Mouse (Mus musculus): Measurements from ENCODE around the gene Gm11037. TPM values are rescaled to one million over a fixed set of nuclear protein-coding genes. Genes with fewer than 3 reads are reported as not detected.

Gm11037 gene
- total RNA-seq, 1 experiment from 2014 or later, result not detected

DNA sequence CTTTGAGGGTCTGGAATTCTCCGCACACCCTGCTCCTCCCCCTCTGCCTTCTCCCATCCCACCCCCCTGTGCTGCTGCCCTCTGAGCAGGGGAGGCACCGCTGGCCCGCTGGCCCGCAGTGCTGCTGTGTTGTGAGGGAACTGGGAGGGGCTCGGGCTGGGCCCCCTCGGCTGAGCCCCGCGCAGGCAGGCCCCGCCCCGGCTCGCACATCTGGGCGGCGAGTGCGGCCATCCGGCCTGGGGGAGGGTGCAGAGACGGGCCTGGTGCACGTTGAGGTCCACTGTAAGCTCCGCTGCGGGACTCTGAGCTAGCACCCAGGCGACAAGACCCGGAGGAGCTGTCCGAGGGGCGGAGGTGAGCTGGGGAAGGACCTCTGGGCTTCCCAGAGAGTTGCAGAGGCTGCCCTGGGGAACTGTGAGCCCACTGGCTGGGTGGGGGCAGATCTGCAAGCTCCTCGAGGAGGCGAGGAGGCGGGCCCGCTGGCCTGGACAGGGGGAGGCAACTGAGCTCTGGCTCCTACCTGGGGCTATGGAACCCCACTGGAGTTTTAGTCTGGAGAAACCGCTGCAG is 6.1 kb upstream of the Gm11037 start, which contains the start of gene Hspa12b:
Gene Hspa12b, plus strand, starts transcription at position 120 of the 570 bp plus-strand sequence.
- peak; percentile 48 for ATAC-seq (replicated peaks; ENCODE audit: low read depth, poor library complexity, severe bottlenecking)

DNA sequence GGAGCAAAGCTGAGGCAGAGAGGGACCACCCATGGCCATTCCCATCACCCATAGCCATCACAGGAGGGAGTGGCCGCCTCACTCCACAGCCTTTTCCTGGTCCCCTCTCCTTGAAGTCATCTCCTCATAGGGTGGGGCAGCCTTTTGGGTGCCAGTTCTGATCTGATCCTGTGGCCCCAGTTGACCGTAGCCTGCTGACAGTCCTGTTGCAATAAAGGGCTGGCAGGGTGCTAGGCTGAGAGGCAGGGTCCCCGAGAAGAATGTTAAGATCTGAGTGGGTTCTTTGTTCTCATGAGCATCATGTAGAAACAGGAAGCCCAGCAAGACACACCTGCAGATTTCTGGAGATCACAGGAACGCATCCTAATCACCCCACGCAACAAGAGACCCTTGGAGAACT is 5.1 kb upstream of the Gm11037 start:
- no peak for ATAC-seq (replicated peaks; ENCODE audit: low read depth, poor library complexity, severe bottlenecking)

DNA sequence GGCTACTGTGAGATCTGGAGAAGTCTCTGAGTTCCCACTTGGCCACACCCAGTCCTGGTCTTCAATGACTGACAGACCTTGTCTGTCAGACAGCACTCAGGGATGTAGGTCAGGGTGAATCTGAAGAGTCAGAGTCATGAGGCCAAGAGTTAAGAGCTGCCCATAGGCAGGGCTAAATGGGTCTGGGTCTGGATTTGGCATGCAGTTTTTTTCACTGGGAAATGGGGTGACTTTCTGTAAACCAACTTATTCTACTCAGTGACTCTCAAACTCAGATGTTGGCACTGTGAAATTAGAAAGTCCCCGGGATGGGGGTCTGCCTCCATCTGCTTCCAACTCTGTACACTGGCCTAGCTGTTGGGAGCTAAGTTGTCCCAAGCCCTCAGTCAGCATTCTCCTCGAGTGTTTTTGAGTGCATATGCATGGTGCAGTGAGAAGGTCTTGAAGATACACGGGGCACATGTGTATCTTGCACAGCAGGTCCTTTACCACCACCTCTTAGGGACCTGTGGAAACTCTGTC is 4.6 kb upstream of the Gm11037 start:
- no peak for ATAC-seq (replicated peaks; ENCODE audit: low read depth, poor library complexity, severe bottlenecking)

DNA sequence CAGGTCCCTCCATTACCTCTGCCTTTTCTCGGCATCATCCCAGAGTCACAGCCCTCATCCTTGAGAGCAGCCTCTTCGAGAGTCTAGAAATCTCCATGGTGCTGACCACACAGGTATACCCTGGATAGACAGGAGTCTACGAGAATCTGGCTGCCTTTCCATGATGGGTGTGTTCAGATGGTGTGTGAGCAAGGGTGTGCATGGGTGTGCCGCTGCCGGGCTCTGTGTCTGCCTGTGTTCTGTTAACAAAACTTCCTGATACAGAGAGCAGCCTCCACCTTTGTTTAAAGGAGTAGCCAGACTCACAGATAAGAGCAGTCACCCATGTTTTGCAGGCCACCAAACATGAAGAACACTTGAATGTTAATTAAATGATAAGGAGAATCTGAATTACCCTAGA is 3.5 kb upstream of the Gm11037 start:
- no peak; the same call in 1 of the 2 replicates for ATAC-seq (replicated peaks; ENCODE audit: low read depth, poor library complexity, severe bottlenecking)

DNA sequence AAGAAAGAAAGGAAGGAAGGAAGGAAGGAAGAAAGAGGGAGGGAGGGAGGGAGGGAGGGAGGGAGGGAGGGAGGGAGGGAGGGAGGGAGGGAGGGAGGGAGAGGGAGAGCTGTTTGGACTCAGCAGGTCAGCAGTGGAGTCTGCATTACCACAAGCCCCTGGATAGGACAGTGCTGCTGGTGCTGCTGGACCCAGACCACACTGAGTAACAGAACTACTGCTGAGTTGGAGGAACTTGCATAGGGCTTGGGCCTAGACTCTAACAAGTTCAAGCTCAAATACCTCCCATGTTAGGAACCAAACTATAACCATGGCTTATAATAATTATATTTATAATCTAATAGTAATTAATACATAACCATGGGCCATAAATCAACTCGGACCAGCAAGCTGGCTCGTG is 2.4 kb upstream of the Gm11037 start:
- ATAC-seq (replicated peaks; ENCODE audit: low read depth, poor library complexity, severe bottlenecking), result no peak

DNA sequence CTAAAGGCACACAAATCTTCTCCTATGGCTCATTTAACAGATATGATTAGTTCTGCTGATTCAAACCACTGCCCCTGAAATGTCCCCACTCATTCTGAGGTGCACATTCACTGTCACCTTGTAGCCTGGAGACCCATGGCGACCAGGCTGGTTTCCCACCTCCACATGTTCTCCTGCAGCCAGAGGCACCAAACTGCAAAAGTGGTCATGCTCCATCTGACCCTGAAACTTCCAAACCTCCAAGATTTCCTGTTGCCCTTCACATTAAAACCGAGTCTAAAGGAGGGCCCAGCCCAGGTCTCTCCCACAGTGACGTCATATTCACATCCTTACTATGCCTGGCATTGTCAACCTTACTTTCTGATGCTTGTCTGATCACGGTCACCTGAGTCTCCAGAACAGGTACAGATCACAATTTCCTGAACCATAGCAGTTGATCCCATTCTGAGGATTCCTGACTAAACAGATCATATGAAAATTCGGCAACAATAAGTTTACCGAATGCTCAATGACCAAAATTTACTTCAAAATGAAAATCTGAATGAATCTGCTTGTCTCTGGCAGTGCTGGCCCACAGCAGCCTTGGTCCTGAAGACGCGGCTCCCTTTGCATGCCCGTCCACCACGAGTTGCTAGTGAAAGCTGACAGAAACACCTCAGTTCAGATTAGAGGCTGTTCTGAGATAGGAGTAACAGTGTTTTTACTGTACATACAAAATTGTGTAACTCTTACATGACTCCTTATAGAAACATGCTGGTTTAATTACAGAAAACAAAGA is 997 bp upstream of the Gm11037 start:
- no peak for ATAC-seq (replicated peaks; ENCODE audit: low read depth, poor library complexity, severe bottlenecking)

DNA sequence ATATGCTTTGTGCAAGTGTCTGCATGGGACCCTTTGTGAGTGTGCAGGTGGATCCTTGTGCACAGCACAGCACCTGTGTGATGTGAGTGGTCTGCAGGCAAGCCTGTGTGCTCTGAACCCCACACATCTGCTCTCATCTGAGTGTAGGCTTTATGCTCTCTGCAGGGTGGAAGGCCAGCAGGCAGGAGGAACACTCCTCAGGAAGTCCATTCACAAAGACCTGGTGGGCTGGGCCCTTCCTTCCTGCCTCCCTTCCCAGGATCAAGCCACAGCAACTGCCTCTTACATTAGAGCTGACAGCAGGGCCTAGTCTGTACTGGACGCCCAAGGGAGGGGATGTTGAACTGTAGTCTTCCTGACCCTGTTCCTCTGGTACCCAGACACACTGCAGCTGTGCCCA is 1.1 kb downstream of the Gm11037 start:
- ATAC-seq (replicated peaks; ENCODE audit: low read depth, poor library complexity, severe bottlenecking), result no peak

DNA sequence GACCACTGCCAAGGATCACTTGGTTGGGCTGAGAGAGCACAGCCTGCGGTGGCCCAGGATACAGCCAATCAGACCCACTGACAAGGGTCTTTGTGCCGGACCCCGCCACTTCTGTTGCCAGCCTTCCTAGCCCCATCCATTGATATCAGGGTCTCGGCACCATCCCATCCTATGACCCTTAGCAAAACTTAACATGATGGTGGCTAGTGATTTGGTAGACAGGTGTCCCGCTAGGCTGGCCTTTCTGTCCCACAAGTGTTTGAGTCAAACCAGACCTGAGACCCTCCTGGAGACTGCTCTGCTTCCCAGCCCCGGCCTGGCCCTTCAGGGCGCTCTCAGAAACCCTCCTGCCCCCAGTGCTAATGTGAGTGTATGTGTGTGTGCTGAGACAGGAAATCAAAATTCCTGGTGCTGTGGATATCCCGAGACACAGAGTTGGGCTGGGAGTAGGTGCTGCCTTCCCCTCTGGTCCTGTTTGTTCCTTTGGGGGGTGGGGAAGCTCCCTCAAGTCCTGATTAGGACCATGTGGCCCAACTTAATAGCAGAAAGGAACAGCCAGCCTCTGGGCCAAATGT is 1.6 kb downstream of the Gm11037 start:
- no peak for ATAC-seq (replicated peaks; ENCODE audit: low read depth, poor library complexity, severe bottlenecking)

DNA sequence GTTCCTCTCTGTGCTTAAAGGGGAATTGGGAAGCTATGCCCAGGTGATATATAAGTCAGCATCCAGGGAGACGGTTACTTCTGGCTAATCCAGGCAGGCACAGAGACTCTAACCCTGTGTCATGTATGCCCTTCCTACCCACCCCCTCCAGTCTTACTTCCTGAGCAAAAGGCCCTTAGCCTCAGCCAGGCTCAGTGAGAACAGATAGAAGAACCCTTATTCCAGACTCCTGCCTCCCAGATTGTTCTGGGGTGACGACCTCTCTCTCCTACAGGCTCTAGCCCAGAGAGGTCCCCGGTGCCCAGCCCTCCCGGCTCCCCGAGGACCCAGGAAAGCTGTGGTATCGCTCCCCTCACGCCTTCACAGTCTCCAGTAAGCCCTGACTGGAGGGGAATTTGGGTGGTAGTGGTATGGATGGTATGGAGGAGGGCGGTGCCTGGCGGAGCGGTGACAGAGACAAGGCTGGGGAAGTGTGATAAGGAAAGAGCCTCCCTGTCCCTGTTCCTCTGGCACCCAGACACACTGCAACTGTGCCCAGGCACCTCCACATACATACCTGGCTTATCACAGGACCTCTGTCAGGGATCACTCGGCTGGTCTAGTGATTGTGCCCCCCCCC is 2.3 kb downstream of the Gm11037 start:
- ATAC-seq (replicated peaks; ENCODE audit: low read depth, poor library complexity, severe bottlenecking), result peak; percentile 92

DNA sequence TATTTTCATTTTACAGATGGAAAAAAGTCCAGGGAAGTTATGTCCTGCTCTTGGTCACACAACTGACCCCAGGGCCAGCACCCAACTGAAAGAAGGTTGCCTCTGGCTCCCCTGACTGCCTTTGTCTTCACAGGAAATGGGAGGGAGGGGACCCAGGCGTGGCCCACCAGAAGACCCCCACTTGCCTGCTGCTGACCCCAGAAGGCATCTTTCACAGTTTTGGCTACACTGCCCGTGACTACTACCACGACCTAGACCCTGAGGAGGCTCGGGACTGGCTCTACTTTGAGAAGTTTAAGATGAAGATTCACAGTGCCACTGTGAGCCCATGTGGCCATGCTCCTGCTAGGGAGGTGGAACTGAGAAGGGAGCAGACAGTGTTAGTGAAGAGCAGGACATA is 5.0 kb downstream of the Gm11037 start:
- ATAC-seq (replicated peaks; ENCODE audit: low read depth, poor library complexity, severe bottlenecking), result no peak

DNA sequence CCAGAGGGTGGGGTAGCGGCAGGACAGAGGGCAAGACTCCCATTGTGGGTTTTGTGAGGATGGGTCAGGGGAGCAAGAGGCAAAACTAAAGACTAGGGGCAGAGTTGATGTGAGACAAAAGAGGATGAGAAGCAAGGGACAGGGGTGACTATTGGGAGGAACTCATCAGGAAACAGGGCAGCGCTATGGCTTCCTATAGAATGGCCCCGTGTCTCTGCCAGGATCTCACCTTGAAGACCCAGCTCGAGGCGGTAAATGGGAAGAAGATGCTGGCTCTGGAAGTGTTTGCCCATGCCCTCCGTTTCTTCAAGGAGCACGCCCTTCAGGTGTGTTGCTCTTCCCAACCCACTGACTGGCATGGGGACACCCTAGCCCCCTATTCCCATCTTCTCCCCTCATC is 5.5 kb downstream of the Gm11037 start:
- no peak for ATAC-seq (replicated peaks; ENCODE audit: low read depth, poor library complexity, severe bottlenecking)

DNA sequence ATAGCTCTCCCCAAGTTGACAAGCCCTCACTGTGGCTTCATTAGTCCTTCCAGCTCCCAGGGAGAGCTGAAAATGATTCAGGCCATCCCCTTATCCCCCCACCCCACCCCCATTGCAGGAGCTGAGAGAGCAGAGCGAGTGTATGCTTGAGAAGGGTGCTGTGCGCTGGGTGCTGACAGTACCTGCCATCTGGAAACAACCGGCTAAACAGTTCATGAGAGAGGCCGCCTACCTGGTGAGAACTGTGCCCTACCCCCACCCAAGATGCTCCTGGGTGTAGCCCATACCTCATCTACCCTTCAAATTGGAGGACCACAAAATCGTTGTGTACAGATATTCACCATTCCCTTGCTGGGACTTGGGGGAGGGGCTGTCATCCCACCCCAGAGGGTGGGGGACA is 6.0 kb downstream of the Gm11037 start:
- no peak for ATAC-seq (replicated peaks; ENCODE audit: low read depth, poor library complexity, severe bottlenecking)

DNA sequence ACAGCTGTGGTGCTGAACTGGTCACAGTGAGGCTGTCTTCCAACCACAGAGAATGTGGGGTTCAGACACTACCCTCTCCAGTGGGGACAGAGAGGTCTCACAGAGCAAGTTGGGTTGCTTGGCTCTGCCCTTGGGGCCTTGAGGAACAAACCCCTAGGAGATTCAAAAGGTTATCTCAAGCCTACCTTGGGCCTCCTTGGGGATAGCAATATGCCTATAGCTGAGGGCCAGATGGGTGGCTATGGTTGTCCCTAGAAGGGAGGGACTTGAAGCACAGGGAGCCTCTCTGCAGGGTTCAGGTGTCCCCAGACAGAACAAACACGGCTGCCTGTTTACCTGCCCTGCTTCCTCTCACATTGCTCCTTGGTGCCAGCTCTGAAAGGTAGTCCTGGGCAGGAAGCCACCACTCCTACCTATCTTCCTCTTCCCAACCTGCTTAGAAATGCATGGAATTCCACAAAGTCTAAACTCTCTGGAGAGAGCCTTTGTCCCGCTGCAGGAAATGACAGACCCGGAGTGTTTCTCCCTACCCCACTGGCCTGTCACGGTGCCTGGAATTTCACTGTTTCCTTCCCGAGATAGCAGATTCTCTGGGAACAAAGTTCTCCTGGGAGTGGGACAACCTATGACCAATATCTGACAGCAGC is 6.7 kb downstream of the Gm11037 start:
- ATAC-seq (replicated peaks; ENCODE audit: low read depth, poor library complexity, severe bottlenecking), result no peak

DNA sequence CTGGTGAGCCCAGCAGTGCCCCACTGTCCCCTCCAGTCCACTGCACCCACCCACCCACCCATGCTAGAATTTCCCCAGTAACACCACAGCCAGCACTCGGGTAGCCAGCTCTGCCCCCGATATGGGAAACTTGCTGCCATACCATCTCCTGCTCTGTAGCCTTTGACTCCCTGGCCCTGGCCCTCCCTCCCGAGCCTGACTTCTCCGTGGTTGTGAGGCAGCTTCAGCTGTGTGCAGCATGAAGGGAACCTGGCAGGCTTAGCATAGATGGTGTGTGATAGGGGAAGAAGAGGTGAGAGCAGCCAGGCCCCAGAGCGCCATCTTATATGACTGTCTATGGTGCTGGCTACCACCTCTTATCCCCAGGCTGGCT is 7.2 kb downstream of the Gm11037 start:
- no peak for ATAC-seq (replicated peaks; ENCODE audit: low read depth, poor library complexity, severe bottlenecking)

DNA sequence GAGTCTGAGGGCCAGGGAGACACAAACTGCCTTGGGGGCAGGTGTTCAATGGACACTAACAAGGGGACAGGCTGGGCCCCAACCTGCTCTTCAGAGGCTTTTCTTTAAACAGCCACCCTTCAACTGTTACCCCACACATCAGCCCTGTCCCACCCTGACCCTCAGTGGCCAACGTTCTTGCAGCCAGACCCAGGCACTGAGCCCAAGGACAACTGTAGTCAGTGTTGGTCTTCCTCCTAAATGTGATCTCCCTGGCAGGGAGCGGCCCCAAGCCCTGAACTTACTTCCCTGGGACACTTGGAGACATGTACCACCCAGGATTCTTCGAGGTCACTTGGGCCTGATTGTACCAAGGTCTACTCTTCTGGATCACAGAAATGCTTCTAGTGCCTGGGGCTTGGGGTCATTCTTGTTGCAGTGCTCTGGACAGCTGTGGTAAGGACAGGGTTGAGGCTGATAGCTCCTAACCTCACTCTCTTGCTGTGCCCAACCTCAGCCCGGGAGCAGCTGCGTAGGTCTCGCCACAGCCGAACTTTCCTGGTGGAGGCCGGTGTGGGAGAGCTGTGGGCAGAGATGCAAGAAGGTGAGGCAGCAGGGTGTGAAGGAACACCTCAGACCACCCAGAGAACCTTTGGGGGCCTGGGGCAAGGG is 8.2 kb downstream of the Gm11037 start:
- ATAC-seq (replicated peaks; ENCODE audit: low read depth, poor library complexity, severe bottlenecking), result no peak

DNA sequence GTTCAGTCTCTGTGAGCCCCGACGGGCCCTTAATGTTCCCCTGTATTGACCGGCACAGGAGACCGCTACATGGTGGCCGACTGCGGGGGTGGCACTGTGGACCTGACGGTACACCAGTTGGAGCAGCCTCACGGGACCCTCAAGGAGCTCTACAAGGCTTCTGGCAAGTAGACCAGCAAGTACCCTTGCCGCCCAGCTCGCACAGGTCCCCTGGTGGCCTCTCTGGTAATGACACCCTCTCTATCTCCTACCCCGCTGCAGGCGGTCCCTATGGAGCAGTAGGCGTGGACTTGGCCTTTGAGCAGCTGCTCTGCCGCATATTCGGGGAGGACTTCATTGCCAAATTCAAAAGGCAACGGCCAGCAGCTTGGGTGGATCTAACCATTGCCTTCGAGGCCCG is 9.3 kb downstream of the Gm11037 start:
- peak; percentile 92 for ATAC-seq (replicated peaks; ENCODE audit: low read depth, poor library complexity, severe bottlenecking)

DNA sequence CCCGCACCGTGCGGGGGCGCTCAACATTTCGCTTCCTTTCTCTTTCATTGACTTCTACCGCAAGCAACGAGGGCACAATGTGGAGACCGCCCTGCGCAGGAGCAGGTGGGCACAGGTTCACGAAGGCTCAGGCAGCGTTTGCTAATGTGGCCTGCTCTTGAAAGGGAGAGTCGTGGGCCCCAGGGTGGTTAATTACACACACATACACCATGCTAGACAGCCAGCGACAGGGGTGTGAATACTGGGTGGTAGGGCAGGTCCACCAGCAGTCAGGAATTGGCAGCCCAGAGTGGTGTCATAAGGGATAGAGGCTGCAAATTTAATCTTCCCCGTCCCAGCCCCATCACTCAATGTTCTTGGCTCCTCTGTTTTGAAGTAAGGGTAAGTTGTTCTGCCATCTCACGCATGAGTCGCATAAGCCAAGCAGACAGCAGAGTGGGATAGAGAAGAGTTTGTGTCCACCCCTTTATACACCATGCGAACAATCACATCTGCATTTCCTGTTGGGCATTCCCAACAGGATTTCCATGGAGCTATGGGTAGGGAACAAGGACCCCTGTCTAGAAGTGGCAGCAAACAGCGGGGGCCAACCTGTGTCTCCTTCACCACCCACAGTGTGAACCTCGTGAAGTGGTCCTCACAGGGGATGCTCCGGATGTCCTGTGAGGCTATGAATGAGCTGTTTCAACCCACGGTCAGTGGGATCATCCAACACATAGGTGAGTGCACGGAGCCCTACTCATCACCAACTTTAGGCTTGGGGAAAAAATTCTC is 9.9 kb downstream of the Gm11037 start:
- no peak for ATAC-seq (replicated peaks; ENCODE audit: low read depth, poor library complexity, severe bottlenecking)

DNA sequence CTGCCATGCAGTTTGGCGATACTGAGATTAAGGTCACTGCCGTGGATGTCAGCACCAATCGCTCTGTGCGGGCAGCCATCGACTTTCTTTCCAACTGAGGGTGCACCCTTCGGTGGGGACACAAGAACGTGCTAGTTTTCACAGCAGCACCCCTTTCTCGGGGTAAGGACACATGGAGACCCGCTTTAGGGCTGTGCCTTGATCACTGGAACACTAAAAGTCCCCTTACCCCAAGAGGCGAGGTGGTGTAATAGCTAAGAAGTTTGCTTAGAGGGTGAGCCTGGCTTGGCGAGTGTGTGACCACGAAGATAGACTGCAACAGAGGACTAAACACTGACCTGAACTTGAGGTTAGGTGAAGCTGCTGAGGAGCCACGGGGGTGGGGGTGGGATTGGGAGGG is 11.8 kb downstream of the Gm11037 start:
- no peak for ATAC-seq (replicated peaks; ENCODE audit: low read depth, poor library complexity, severe bottlenecking)

DNA sequence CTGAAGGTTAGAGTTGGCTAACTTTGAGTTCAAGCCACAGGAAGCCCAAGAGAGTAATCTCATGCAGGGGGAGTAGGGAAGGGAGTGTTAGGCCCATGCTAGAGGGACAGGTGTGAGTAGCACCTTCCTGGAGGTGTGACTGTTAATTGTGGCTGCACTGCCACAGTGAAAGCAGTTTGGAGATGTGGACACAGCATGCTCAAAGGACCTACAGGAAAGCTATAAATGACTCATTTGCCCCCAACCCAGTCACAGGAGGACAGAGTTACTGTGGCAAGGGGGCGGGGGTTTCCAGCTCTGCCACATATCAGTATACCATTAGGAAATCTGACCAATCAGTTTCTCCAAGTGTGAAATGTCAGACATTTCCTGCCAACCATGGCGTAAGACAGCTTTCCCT is 12.2 kb downstream of the Gm11037 start:
- no peak for ATAC-seq (replicated peaks; ENCODE audit: low read depth, poor library complexity, severe bottlenecking)
